Mouse (Mus musculus): ENCODE measurements around the gene Prex1. TPM values are rescaled to one million over a fixed set of nuclear protein-coding genes. Genes with fewer than 3 reads are reported as not detected.
A peak's percentile ranks its signal among the peaks of the same experiment; 100 is the strongest.

Prex1 gene
- total RNA-seq, 2 experiments from 2014 or later = 91.3 to 104 TPM

- DNase-seq (ENCODE audit: low spot score in 2 of 2) = no peak
Measured at GRCm38 (mm10) chr2:166569182-166569581, 144.4 kb downstream of the Prex1 start.

DNA sequence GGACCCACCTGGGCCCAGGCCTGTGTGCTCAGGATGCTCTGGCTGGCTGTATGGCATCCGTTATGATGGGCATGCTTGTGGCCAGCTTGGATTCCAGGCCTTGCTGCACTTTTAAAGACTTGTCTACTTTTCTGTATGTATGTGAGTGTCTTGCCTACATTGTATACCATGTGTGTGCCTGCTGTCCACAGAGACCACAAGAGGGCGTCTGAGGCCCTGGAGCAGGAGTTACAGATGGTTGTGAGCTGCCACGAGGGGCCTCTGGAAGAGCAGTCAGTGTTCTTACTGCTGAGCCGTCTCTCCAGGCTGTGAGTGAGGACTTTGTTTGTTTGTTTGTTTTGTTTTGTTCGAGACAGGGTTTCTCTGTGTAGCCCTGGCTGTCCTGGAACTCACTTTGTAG lies 148.1 kb downstream of the Prex1 start:
- DNase-seq (ENCODE audit: low spot score in 2 of 2) = no peak

- peak in 1 of 2 experiments; percentile 74 for DNase-seq (ENCODE audit: low spot score in 2 of 2)
Measured at GRCm38 (mm10) chr2:166564455-166564854, 149.2 kb downstream of the Prex1 start.

DNA sequence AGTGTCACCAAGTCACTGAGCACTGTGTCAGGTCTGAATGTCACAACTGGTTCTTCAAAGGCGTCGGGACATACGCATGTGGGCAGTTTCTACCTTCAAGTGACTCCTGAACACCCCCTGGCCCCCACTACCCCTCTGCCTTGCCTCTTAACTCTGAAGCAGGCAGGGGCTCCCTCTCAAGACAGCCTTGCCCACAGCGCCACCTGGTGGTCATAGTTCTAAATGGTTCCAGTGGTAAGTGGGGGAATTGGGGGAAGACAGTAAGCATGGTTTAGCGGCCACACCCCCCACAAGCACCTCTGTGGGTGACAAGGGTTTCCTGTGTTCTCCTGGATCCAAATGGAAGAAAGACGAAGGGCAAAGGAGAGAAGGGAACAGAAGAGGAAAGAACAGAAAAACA lies 149.7 kb downstream of the Prex1 start:
- peak; percentile 84 to 93 for DNase-seq (ENCODE audit: low spot score in 2 of 2)

DNA sequence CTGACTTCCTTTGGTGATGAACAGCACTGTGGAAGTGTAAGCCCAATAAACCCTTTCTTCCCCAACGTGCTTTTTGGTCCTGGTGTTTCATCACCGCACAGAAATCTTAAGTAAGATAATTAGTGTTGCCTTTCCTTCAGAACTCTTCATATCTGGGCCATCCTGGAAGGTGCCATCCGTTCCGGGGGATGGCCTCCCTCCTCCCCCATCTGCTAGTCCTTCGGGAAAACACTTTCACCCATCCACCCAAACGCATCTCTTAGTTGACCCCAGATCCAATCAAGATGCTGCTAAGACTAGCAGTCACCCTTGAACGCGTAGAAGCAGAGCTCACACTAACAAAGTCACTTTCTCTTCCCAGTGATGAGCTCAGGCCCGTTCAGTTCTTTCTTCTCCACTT lies 150.6 kb downstream of the Prex1 start:
- DNase-seq (ENCODE audit: low spot score in 2 of 2) = peak; percentile 47 to 65

DNA sequence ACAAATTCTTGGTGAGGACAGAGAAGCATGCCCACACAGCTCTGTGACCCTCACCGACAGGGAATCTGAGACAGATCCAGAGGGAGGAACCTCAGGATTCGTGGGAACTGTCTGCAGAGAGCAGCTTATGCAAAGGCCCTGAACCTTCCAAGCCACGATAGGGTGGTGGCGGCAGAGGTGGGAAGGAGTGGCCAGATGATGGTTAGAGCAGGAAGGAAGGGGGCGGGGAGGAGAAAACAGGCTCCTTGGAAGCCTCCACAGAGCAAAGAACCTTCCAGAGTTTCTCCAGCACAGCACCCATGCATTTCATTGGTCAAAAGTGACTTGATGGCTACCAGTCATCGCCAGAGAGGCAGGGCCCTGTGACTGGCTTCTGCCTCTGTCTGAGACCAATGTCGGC lies 151.9 kb downstream of the Prex1 start:
- no peak for DNase-seq (ENCODE audit: low spot score in 2 of 2)

- DNase-seq (ENCODE audit: low spot score in 2 of 2) = no peak
Measured at GRCm38 (mm10) chr2:166560826-166561225, 152.8 kb downstream of the Prex1 start.

GRCm38 (mm10) chr2:166559531-166559930 lies 154.1 kb downstream of the Prex1 start:
- no peak for DNase-seq (ENCODE audit: low spot score in 2 of 2)

DNA sequence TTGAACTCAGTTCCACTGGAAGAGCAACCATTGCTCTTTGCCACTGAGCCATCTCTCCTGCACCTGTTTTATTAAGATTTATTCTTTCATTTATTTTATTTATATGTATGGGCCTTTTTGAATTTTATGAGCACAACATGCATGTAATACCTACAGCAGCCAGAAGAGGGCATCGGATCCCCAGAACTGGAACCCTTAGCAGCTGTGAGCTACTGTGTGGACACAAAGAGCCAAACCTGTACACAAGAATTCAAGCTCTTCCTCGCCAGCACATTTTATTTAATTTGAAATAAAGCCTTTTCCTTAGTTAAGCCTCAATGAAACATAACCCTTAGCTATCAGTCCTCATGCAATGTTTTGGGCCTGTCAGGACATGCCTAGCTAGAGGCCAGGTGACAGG lies 158.1 kb downstream of the Prex1 start:
- peak in 1 of 2 experiments; percentile 70 for DNase-seq (ENCODE audit: low spot score in 2 of 2)

- no peak for DNase-seq (ENCODE audit: low spot score in 2 of 2)
Measured at GRCm38 (mm10) chr2:166554169-166554505, 159.5 kb downstream of the Prex1 start.

DNA sequence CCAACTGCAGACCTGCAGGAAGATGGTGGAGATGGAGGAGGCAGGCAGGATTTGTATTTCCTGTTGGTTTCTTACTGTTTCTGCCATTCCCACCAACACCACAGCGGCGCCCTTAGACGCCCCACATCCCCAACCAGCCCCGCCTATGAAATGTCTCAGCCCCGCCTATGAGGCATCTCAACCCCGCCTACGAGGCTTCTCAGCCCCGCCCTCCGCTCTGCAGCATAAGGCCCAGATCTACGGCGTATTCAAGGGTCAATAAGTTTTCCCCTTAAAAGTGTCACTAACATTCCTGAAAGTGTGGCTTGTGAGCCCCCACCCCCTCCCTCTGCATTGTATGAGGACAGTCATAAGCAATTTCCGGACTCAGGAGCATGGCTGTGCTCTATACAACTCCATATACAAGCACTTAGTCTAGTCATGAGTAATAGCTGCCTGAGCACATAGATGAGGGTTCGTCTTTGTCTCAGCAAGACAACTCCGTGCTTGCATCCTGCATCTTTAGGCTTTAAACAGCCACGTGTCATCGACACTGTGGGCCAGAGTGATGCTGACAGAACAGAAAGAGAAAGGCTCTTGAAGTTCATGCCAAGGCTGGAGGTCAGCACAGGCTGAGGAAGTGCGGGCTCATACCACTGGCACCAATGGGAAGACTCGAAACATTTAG lies 160.0 kb downstream of the Prex1 start:
- no peak for DNase-seq (ENCODE audit: low spot score in 2 of 2)

DNA sequence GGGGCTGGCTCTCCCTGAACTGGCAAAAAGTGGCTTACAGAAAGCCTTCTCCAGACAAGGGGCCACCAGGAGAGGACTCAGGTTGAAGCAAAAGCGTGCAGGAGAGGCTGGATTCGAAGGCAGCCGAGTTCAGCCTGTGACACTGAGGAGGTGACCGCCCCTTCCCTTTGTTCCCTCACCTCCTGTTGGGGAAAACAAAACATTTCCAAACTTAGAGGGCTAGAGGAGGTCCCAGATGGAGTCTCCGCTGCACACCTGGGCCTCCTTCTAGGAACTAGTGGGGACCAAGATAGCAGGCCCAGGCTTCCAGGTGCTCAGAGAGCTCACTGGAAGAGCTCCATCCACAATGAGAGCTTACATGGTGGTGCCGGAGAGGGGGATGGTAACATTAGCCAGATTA lies 161.0 kb downstream of the Prex1 start:
- no peak for DNase-seq (ENCODE audit: low spot score in 2 of 2)

GRCm38 (mm10) chr2:166551831-166552498 lies 161.7 kb downstream of the Prex1 start:
- DNase-seq (ENCODE audit: low spot score in 2 of 2) = no peak

DNA sequence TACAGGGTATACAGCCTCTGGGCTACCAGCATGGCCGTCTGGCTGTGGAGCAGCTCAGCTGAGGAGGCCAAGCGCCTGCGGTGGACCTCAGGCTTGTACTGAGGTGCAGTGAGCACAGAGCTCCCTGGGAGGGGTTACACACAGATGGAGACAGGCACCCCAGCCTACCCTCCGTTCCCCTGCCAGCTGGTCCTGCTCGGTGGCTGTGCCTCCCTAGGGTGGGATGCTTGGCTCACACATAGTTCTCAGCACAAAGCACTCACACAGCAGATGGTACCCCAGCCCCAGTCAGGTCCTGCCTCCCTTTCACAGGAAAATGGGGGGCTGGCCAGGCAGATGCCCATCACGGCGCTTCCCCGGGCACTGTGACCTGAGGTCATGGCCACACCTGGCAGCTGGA lies 163.8 kb downstream of the Prex1 start:
- DNase-seq (ENCODE audit: low spot score in 2 of 2) = no peak

DNA sequence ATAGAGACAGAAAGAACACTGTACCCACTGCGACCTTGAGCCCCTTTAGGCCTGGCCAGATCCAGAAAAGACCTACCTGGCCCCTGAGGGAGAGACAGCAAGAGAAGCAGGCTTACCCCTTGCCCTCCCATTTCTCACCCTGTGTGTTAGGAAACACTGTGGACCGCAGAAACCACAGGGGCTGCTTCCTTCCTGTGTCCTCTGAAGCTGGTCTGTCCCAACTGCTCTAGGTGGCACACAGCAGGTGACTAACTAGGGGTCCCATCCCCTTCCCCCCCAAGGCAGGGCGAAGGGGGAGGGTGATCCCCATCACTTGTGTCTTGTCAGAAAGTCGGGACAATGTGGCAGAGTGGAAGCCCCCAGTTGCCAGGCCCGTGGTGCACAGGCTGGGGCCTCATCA lies 164.6 kb downstream of the Prex1 start:
- DNase-seq (ENCODE audit: low spot score in 2 of 2) = no peak

DNA sequence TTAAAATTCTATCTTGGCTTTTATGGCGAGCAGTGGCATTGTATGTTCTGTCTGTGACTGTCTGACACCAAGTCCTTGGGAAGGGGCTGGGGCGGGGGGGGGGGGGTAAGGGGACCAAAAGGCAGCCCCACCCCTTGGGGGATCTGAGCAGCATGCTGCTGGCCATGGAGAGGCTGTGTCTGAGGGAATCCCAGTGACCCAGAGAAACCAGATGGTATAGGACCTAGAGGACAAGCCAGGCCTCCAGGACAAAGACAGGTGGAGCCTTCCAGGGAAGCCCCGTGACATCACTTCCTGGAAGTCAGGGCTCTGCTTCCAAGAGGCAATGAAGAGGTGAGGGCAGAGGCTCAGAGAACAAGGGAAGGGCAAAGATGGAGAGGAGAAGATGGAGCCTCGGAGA lies 168.1 kb downstream of the Prex1 start:
- DNase-seq (ENCODE audit: low spot score in 2 of 2) = no peak

DNA sequence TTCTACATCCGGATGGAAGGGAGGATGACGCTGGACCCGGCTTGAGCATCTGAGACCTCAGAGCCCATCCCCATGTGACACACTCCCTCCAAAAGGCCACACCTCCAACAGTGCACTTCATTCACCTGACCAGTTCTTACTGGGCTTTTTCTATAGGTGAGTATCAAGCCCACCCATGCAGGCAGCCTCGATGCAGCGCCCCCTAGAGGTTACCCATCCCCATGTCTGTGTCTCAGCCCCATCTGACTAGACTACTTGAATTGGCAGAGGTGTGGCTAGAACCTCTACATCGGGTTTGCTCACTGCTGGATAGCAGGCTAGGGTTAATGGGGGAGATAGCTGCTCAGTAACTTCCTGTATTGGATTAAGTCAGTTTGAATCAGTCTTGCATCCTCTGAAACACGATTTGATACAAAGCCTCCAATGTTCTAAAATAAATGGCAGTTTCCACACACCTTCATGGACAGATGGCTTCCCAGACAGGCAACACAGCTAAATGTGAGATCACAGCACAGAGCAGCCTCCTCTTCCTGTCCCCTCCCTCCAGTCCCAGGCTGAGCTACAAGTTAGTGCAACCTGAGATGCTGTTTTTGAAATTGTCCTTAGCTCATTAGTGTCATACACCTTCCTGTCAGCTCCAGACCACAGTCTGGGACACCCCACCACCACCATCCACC lies 168.9 kb downstream of the Prex1 start:
- no peak for DNase-seq (ENCODE audit: low spot score in 2 of 2)

DNA sequence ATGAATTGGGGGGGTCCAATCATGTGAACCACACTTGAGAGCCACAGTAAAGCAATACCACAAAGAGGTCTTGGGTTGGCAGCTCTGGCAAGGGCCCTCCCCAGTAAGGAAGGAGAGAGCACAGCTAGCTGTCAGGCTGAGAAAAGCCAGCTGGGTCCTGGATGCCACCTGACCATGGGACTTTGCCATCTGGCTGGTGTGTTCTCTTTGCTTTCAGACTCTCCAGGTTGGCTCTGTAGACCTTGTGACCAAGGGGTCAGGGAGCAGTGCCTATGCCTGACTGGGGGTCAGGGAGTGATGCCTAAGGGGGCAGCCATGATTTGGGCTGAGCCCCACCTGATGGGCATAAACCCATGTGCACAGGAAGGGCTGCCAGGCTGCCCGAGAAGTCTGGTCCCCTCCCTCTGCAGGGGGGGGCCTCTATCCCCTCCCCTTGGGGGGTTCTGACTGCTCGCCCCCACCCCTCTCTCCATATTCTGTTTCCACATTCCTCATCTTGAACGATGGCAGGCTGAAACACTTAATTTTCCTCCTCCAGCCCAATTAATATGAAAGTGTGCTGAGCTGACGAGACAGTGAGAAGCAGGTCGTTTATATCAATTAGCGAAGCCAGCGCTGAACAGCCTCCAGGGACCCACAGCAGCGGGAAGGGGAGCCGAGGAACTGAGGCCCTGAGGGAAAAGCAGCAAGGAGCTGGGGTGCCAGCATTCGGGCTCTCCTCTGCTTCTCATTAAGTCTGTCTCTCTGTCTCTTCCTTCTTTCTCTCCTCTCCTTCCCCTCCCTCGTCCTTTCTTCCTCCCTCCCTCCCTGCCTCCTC lies 172.3 kb downstream of the Prex1 start:
- no peak for DNase-seq (ENCODE audit: low spot score in 2 of 2)

- DNase-seq (ENCODE audit: low spot score in 2 of 2) = no peak
Measured at GRCm38 (mm10) chr2:166540216-166540615, 173.4 kb downstream of the Prex1 start.

DNA sequence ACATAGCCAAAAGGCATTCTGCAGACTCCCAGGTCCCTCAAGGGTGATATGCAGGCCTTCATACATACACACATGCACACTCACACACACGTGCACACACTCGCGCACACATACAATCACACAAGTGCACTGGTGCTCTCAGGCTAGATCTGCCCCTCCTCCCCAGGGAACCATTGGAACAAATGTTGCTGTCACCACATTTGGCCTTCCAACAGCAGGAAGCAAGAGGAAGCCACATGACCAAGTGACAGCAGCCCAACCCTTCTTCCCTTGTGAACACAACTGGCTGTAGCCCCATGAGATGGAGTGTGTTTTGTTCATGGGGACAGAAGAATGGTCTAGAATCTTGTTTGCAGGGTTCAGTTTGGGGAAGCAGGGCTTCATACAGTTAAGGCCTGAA lies 176.7 kb downstream of the Prex1 start:
- DNase-seq (ENCODE audit: low spot score in 2 of 2) = no peak

DNA sequence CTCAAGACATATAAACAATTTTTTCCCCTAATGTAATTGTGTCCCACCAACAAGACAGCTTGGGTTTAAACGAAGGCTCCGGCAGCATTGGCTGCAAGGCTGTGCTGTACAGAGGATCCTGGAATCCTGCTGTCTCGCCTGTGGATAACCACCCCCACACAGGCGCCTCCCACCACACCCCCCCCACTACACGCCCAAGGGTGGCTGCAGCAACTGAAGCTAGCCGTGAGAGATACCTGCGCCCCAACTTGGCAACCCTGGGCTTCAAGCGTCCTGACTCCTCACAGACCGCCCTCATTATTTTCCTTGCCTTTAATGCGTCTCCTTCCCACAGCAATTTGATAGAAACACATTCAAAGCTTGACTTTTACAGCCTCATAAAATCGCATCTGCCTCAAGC lies 178.1 kb downstream of the Prex1 start:
- no peak for DNase-seq (ENCODE audit: low spot score in 2 of 2)

DNA sequence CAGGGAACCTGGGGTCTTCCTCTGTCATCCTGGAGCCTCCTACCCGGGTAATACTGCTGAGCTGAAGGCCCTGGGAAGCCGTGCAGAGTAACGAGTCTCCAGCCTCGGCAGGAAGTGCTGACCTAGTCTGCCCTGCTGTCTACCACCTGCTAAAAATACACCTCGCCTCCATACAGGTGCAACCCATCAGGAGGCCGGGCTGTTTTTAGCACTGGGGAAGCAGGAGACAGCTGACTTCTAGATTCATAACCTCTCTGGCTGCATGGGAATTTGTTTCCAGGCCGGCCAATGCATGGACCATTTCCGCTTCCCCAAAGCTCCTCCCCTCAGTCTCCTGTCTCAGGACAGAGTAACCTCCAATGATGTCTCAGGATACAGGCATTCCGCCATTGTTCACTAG lies 187.4 kb downstream of the Prex1 start:
- no peak for DNase-seq (ENCODE audit: low spot score in 2 of 2)

All from left cerebral cortex, adult 18-20 months (tissue).